In genomic region chr2:32112548-32112947, GRCm38 (mm10) we compare ENCODE assay signal across 14 mouse cellular contexts. TPM values are rescaled to one million over a fixed set of nuclear protein-coding genes. Genes with fewer than 3 reads are reported as not detected.
"Had no signal": no experiment of that assay in that cellular context is flagged by ENCODE, and none has a peak within 500 bp of the region (broad histone marks: within the 10 kb centered on the region; RNA-seq: fewer than 3 reads in every experiment).

No protein-coding gene starts in this region.

- DNase-seq: kidney, adult 8-10 months; kidney, postnatal 25 days; lung, adult 18-20 months; midbrain, embryonic 14.5 days; thymus, adult 18-20 months; thymus, postnatal 14 days had no signal

- H3K4me1 ChIP-seq: limb, embryonic 10.5 days; midbrain, embryonic 10.5 days; neural tube, embryonic 15.5 days had no signal

- H3K4me3 ChIP-seq: limb, embryonic 10.5 days; midbrain, embryonic 10.5 days; myocyte; neural tube, embryonic 15.5 days had no signal

- ATAC-seq: hindbrain, embryonic 16.5 days; inflammation-experienced regulatory T-cells, adult 6 months; intestine, postnatal 0 days had no signal

- H3K9ac ChIP-seq: neural tube, embryonic 15.5 days had no signal

- H3K4me2 ChIP-seq: neural tube, embryonic 15.5 days had no signal

- H3K27ac ChIP-seq: limb, embryonic 10.5 days; midbrain, embryonic 10.5 days; neural tube, embryonic 15.5 days; stomach, postnatal 0 days had no signal

- H3K27me3 ChIP-seq: neural tube, embryonic 15.5 days had no signal

- H3K36me3 ChIP-seq: limb, embryonic 10.5 days; midbrain, embryonic 10.5 days had no signal

- H3K9me3 ChIP-seq: limb, embryonic 10.5 days; neural tube, embryonic 15.5 days had no signal

RNA-seq across cellular contexts. Expression of gene Plpp7, which starts 17.2 kb away (rescaled TPM):
- polyA plus RNA-seq: inflammation-experienced regulatory T-cells, adult 6 months had no signal
